Mouse (Mus musculus): ENCODE results near the gene Spata32.

- no peak for TF ChIP-seq EP300 (IDR thresholded peaks at IDR 0.05; ENCODE audit: low read depth)
- TF ChIP-seq CTCF (IDR thresholded peaks at IDR 0.05; ENCODE audit: low read depth) = no peak
Measured at GRCm38 (mm10) chr11:103180426-103180825, 37.8 kb downstream of the Spata32 start.

Measured in liver, postnatal 0 days (tissue).